Mouse (Mus musculus): ENCODE measurements around the gene Krtap19-9b.

DNA sequence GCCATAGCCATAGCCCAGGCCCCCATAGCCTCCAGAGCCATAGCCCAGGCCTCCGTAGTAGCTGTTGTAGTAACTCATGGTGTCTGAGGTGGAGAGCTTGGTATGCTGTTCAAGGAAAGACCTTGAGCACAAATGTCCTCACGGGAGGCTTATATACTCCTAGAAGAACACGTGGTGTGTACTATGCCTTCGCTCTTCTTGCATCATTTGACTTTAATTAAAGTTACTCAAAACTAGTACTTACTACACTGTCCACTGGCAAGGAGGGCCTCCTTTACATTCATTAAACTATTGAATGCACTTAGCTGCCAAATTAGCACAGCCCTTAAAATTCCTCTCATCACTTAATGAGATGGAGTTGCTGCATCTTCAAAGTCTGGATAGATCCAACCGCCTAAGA is 47.1 kb downstream of the Krtap19-9b start, which contains the start of gene Krtap19-4:
- TF ChIP-seq CTCF (IDR thresholded peaks at IDR 0.05; ENCODE audit: borderline replicate concordance, control insufficient read depth, extremely low read depth, insufficient read depth, low read length, poor library complexity) (no peak), POLR2A (IDR thresholded peaks at IDR 0.05; ENCODE audit: control insufficient read depth, extremely low read depth, insufficient read depth, low read length, poor library complexity) (no peak)

Data from thymus, adult 2 months (tissue).